Mouse (Mus musculus) neural tube, embryonic 14.5 days (tissue): ENCODE measurements at regions not wholly inside any gene's neighbourhood (a gene's known extent, or its start where the extent isn't known, plus 50 kb on each side); places are given as distances from the start of the nearest gene placed in this dataset.

Experiments
- ATAC-seq: fragments of 200-750 bp; cut with Nextera tagmentation; 2 replicates; pipeline ENCODE4 v1.8.0; 2017; ENCODE audit warnings: low read depth, mild to moderate bottlenecking, moderate TSS enrichment, moderate library complexity
- H3K27ac ChIP-seq: fragments of 300-500 bp; sonication (generic); 2 replicates; pipeline ENCODE4 v1.5.1; 2014; ENCODE audit warnings: low read depth, mild to moderate bottlenecking, control low read depth, low read length, moderate library complexity, mixed read lengths
- H3K27me3 ChIP-seq: fragments of 300-500 bp; sonication (generic); 2 replicates; pipeline ENCODE4 v1.6.1; 2014; ENCODE audit warnings: low read length; ENCODE audit not compliant: control insufficient read depth, insufficient read depth
- H3K36me3 ChIP-seq: fragments of 300-500 bp; sonication (generic); 2 replicates; pipeline ENCODE4 v1.6.1; 2014; ENCODE audit warnings: low read length, mixed read lengths; ENCODE audit not compliant: control insufficient read depth, insufficient read depth
- H3K4me1 ChIP-seq: fragments of 300-500 bp; sonication (generic); 2 replicates; pipeline ENCODE4 v1.6.1; 2014; ENCODE audit warnings: low read length; ENCODE audit not compliant: control insufficient read depth, insufficient read depth
- H3K4me2 ChIP-seq: fragments of 300-500 bp; sonication (generic); 2 replicates; pipeline ENCODE4 v1.6.1; 2014; ENCODE audit warnings: mild to moderate bottlenecking, low read depth, low read length, control low read depth
- H3K4me3 ChIP-seq: fragments of 300-500 bp; sonication (generic); 2 replicates; pipeline ENCODE4 v1.5.1; 2014; ENCODE audit warnings: low read depth, low read length, control low read depth, mixed read lengths
- H3K9ac ChIP-seq: fragments of 300-500 bp; sonication (generic); replicated peaks from 2 replicates; pipeline ENCODE4 v1.6.1; 2014; ENCODE audit warnings: low read depth, mild to moderate bottlenecking, control low read depth, low read length, mixed read lengths
- H3K9me3 ChIP-seq: fragments of 300-500 bp; sonication (generic); 2 replicates; pipeline ENCODE4 v1.6.1; 2016; ENCODE audit warnings: low read length; ENCODE audit not compliant: control insufficient read depth
- WGBS: fragments of 180-500 bp; shearing (Covaris S2); extraction: QIAGEN DNeasy Blood & Tissue Kit; methylation state at CpG from one replicate; pipeline ENCODE4 v1.1.7; 2014; 5-methylcytosine and 5-hydroxymethylcytosine counted together

- no peak overlapping the region for H3K27ac ChIP-seq
- 27% methylated on average over 4 of the region's 4 CpGs for WGBS
- no peak overlapping the region for H3K9ac ChIP-seq
- no peak overlapping the region for H3K4me3 ChIP-seq
- H3K4me1 ChIP-seq, result peaks cover 9% of the 10 kb centered on the region; the same call in 1 of the 2 replicates
- no peaks in the 10 kb centered on the region for H3K27me3 ChIP-seq
- no peaks in the 10 kb centered on the region for H3K36me3 ChIP-seq
- H3K9me3 ChIP-seq, result no peaks in the 10 kb centered on the region
- H3K4me2 ChIP-seq, result no peak overlapping the region
- no peak; the same call in 1 of the 2 replicates for ATAC-seq
These were observed 148.6 kb downstream of the Mex3b start for GRCm38 (mm10) chr7:83015756-83016155.

- H3K27ac ChIP-seq, result no peak overlapping the region
- WGBS, result 72% methylated on average over 4 of the region's 4 CpGs
- H3K36me3 ChIP-seq, result no peaks in the 10 kb centered on the region
- no peak overlapping the region for H3K9ac ChIP-seq
- no peak overlapping the region for H3K4me3 ChIP-seq
- no peaks in the 10 kb centered on the region for H3K27me3 ChIP-seq
- H3K4me1 ChIP-seq, result peaks cover 9% of the 10 kb centered on the region; the same call in 1 of the 2 replicates
- no peak overlapping the region for H3K4me2 ChIP-seq
- no peak for ATAC-seq
- no peaks in the 10 kb centered on the region for H3K9me3 ChIP-seq
These were observed 149.4 kb downstream of the Mex3b start for GRCm38 (mm10) chr7:83016566-83016965.

DNA sequence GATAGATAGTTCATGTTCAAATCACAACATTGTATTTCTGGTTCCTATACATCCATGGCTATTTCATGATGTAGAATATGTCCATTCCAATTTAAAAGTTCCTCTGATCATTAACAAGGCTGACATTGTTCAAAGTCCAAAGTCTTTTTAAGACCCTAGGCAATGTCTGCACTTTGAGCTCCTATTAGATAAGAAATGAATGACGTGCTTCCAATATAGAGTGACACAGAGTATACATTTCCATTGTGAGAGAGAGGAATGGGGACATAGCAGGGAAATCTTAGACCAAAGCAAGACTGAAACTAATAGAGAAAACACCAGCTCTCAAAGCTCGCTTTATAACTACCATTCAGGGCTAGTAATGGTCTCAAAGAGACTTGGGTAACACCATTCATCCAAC lies 153.5 kb downstream of the Mex3b start:
- Histone ChIP-seq H3K36me3 (no peaks in the 10 kb centered on the region), H3K9ac (no peak overlapping the region), H3K27ac (no peak overlapping the region), H3K4me3 (no peak overlapping the region), H3K4me2 (no peak overlapping the region), H3K27me3 (no peaks in the 10 kb centered on the region), H3K4me1 (0 out of 2 replicates have a peak, but pooled peaks cover 3% of the 10 kb centered on the region), H3K9me3 (no peaks in the 10 kb centered on the region)
- no peak for ATAC-seq
- WGBS, result 86% methylated on average over 2 of the region's 2 CpGs

DNA sequence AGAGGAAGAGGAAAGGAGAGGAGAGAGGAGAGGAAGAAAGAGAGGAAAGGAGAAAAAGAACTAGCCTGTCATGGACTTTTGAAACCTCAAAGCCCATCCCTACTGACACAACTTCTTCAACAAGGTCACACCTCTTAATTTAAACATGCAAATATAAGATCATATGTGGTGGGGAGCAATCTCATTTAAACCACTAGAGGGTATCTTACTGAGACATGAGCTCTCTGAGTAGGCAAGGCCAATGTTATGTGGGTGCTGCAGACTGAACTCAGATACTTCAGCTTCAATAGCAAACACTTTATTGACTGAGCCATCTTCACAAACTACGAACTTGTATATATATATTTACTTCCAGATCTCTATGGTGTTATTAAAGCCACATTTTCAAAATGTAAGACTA lies 156.9 kb downstream of the Mex3b start:
- no peak overlapping the region for H3K9ac ChIP-seq
- no peaks in the 10 kb centered on the region for H3K36me3 ChIP-seq
- H3K27me3 ChIP-seq, result no peaks in the 10 kb centered on the region
- ATAC-seq, result no peak
- WGBS, result 95% methylated on average over 1 of the region's 1 CpGs
- H3K9me3 ChIP-seq, result no peaks in the 10 kb centered on the region
- H3K4me1 ChIP-seq, result no peaks in the 10 kb centered on the region
- H3K4me2 ChIP-seq, result no peak overlapping the region
- H3K4me3 ChIP-seq, result no peak overlapping the region
- H3K27ac ChIP-seq, result no peak overlapping the region

- H3K4me3 ChIP-seq, result no peak overlapping the region
- no peaks in the 10 kb centered on the region for H3K27me3 ChIP-seq
- H3K4me1 ChIP-seq, result no peaks in the 10 kb centered on the region
- H3K4me2 ChIP-seq, result no peak overlapping the region
- WGBS, result 69% methylated on average over 2 of the region's 2 CpGs
- no peak for ATAC-seq
- no peak overlapping the region for H3K9ac ChIP-seq
- no peak overlapping the region for H3K27ac ChIP-seq
- no peaks in the 10 kb centered on the region for H3K9me3 ChIP-seq
- no peaks in the 10 kb centered on the region for H3K36me3 ChIP-seq
These were observed 164.0 kb downstream of the Mex3b start for GRCm38 (mm10) chr7:83031101-83031500.

GRCm38 (mm10) chr7:83032025-83032424 lies 164.9 kb downstream of the Mex3b start:
- Histone ChIP-seq H3K9ac (no peak overlapping the region), H3K36me3 (no peaks in the 10 kb centered on the region)
- WGBS, result 96% methylated on average over 1 of the region's 1 CpGs

GRCm38 (mm10) chr7:83032924-83033323 lies 165.8 kb downstream of the Mex3b start:
- Histone ChIP-seq H3K4me1 (no peaks in the 10 kb centered on the region), H3K27me3 (no peaks in the 10 kb centered on the region), H3K36me3 (no peaks in the 10 kb centered on the region), H3K9ac (no peak overlapping the region), H3K27ac (no peak overlapping the region), H3K4me3 (no peak overlapping the region), H3K4me2 (no peak overlapping the region), H3K9me3 (no peaks in the 10 kb centered on the region)
- WGBS, result 68% methylated on average over 2 of the region's 2 CpGs
- ATAC-seq, result no peak

More at GRCm38 (mm10) chr7:83032025-83032424, 164.9 kb downstream of the Mex3b start:
- Histone ChIP-seq H3K27me3 (no peaks in the 10 kb centered on the region), H3K4me3 (no peak overlapping the region), H3K27ac (no peak overlapping the region), H3K4me2 (no peak overlapping the region), H3K4me1 (no peaks in the 10 kb centered on the region), H3K9me3 (no peaks in the 10 kb centered on the region)
- ATAC-seq, result no peak

GRCm38 (mm10) chr7:83035190-83035589 lies 168.1 kb downstream of the Mex3b start:
- Histone ChIP-seq H3K36me3 (no peaks in the 10 kb centered on the region), H3K4me2 (no peak overlapping the region), H3K27me3 (no peaks in the 10 kb centered on the region), H3K9me3 (no peaks in the 10 kb centered on the region), H3K4me3 (no peak overlapping the region), H3K27ac (no peak overlapping the region), H3K4me1 (no peaks in the 10 kb centered on the region), H3K9ac (no peak overlapping the region)
- 86% methylated on average over 3 of the region's 3 CpGs for WGBS
- no peak for ATAC-seq

GRCm38 (mm10) chr7:83036397-83036796 lies 169.3 kb downstream of the Mex3b start:
- Histone ChIP-seq H3K9ac (no peak overlapping the region), H3K27me3 (no peaks in the 10 kb centered on the region), H3K4me2 (no peak overlapping the region), H3K4me1 (no peaks in the 10 kb centered on the region), H3K27ac (no peak overlapping the region), H3K36me3 (no peaks in the 10 kb centered on the region), H3K4me3 (no peak overlapping the region), H3K9me3 (no peaks in the 10 kb centered on the region)
- WGBS, result 0% methylated on average over 1 of the region's 2 CpGs
- ATAC-seq, result no peak

DNA sequence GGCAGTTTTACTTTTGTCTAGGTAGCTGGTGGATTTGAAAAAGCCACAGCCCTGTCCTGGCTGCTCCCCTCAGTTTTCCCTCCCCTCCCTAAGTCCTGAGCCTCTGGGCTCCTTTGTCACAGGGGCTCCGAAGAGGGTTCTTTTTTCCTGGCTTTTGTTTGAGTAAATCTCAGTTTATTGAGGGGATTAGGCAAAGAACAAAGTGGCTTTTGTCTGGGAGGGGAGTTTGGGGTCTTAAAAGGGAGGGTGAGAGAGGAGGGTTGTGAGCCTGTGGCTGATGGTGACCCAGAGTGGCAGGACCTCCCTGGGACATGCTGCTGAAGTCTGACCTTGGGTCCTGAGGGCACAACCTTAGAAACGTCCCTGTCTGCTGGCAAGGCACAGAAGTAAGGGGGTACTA lies 170.0 kb downstream of the Mex3b start:
- 0% methylated on average over 2 of the region's 2 CpGs for WGBS
- no peak overlapping the region for H3K27ac ChIP-seq

More for the DNA sequence above, 170.0 kb downstream of the Mex3b start:
- no peak overlapping the region for H3K4me2 ChIP-seq
- ATAC-seq, result no peak
- no peak overlapping the region for H3K4me3 ChIP-seq
- no peaks in the 10 kb centered on the region for H3K36me3 ChIP-seq
- H3K4me1 ChIP-seq, result no peaks in the 10 kb centered on the region
- no peak overlapping the region for H3K9ac ChIP-seq
- no peaks in the 10 kb centered on the region for H3K9me3 ChIP-seq
- no peaks in the 10 kb centered on the region for H3K27me3 ChIP-seq
